Mouse (Mus musculus): ENCODE data around the gene Tlr12.

DNA sequence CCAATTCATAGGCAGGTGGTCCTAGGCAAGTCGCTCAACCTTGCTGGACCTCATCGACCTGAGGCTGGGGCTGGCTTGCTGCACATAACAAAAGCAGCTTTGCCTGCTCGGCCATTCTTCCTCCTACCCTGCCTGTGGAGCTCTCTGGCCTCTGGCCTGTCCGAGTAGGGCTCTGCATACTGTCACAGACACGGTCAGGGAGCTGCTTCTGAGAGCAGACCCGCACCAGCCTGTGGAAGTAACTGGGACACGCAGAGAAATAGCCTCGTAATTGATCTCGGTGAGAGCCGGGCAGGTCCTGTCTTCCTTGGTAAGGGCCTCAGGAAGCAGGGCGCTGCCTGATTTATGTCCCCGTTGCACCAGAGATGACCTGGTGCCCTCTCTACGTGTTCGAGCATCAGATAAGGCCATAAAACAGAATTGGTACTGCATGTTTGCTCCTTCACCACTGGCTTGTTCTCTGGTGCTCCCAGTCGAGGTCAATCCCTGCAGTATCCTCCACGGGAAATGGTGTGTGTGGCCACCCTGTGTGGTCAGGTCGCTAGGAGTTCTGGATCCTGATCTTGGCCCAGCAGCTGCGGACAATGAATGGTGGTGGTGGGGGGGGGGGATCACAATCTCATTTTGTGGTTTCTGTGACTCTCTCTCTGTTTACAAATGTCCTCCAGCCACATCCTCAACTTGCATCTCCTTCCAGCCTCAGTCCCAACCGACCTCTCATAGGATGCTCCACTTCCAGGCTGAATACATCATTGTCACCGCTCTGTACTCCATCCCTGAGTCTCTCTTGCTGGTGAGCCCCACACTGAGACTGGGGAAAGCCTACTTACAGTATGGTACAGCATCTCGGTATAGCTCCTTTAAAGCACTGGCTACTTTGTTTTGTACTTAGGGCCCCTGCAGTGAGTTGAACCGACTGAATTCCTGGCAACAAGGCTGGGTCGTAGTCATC, 23.6 kb upstream of the Tlr12 start:
- TF ChIP-seq CTCF (IDR thresholded peaks at IDR 0.05; ENCODE audit: low read depth) (no peak), EP300 (IDR thresholded peaks at IDR 0.05; ENCODE audit: low read depth) (no peak)
